Mouse (Mus musculus) brain, embryonic 14.5 days (tissue): ENCODE measurements around the gene Cacnb1.

Experiments used
- CTCF ChIP-seq: fragments of 200-500 bp; IDR thresholded peaks from 2 replicates; pipeline ENCODE4 v1.5.1; 2012; ENCODE audit warnings: inconsistent platforms, mild to moderate bottlenecking, moderate library complexity, borderline replicate concordance; ENCODE audit not compliant: insufficient read depth, insufficient read length; ENCODE audit errors: extremely low read depth
- POLR2A ChIP-seq: fragments of 200-500 bp; IDR thresholded peaks from 2 replicates; pipeline ENCODE4 v1.6.1; 2012; ENCODE audit warnings: mild to moderate bottlenecking, inconsistent platforms, borderline replicate concordance; ENCODE audit not compliant: poor library complexity, insufficient read depth, insufficient read length, severe bottlenecking; ENCODE audit errors: extremely low read depth

- TF ChIP-seq POLR2A (no peak), CTCF (no peak)
Observed at GRCm38 (mm10) chr11:98034061-98034460, 11.2 kb upstream of the Cacnb1 start.
